Mouse (Mus musculus): ENCODE data around the gene Zfp433.
"Not testable (repeated sequence)": the region's sequence is repeated elsewhere in the genome, so short reads cannot be mapped to it uniquely, and the experiment has no call there.

Zfp433 gene

DNA sequence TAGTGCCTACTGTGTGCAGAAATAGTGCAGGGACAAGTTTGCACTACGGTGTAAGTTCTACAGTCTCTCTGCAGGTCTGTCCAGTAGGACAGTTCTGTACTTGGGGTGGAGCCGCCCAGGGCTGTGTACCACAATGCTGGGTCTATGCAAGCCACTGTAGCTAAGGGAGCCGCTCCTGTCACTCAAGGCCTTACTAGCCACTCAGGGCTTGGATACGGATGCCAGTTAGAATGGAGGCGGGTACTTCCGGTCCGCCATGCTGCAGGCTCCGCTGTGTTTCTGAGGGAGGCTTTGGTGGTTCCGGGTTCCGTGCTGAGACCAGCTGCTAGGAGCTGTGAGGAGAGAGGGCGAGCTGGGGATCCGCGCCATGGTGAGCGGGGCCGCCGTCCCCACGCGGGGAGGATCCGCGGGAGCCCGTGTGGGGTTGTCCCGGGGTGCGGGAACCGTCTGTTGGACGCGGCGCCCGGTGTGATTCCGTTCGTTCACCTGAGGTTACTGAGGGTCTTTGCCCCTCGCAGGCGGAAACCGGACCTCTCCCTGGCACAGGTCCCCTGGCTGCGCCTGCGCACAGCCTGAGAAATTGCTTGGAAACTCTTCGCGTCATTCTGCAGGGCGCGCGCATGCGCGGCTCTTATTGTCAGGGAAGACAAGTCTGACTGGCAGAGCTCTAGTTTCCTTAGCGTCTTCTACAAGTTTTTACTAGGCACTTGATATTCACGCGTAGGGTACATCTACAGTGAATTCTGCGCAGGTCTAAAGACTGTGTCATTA lies at the start of gene Zfp433:
Zfp433 (plus strand) TSS at position 295 of the 771 bp plus-strand sequence.
- not testable (repeated sequence) for DNase-seq (ENCODE audit: low spot score)

DNA sequence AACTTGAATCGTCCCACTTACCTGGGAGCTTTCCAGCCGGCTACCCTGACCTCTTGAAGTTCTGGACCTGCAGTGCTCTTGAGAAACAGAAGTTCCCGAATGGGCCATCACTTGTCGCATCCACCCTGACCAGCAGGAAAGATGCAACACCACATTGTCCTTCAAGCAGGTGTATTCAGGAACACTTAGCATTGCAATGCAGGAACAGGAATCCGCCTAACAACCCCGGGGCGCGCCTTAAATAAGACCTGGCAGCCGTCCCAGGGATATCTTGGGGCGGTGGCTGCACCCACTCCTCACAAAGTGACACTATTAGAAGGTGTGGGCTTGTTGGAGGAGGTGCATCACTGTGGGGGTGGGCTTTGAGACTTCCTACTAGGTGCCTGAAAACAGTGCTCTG lies 49.4 kb upstream of the Zfp433 start:
- DNase-seq (ENCODE audit: low spot score): no peak

DNA sequence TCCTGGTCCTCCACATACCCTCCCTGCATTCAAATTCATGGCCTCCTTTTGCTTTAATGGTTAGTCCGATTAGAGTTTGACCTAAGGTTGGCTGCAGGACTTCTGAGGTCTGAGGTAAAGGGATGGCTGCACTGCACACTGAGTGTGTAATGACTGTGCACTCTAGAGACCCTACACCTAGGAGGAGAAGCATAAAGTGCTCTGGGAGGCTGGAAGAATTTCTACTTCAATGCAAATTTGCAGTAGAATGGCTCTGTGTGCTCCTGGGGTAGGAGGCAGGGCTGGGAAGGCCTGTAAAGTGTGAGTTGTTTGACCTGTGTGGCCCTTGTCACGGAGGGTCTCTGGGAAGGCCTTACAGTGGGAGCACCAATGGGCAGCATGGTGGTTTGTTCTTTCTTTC lies 48.5 kb upstream of the Zfp433 start:
- no peak for DNase-seq (ENCODE audit: low spot score)

DNA sequence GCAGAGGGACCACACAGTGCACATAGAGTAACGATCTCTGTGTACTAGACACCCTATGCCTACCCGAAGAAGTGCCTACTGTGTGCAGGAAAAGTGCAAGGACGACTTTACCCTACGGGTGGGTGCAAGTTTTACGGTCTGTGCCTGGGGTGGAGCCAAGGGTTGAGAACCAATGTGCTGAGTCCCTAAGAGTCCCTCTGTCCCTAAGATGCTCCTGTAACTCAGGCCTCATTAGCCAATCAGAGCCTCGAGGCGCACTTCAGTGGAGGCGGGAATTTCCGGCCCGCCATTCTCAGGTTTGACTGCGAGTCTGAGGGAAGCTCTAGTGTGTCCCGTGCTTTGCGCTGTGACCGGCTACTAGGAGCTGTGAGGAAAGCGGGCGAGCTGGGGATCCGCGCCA lies 17.5 kb upstream of the Zfp433 start:
- not testable (repeated sequence) for DNase-seq (ENCODE audit: low spot score)

DNA sequence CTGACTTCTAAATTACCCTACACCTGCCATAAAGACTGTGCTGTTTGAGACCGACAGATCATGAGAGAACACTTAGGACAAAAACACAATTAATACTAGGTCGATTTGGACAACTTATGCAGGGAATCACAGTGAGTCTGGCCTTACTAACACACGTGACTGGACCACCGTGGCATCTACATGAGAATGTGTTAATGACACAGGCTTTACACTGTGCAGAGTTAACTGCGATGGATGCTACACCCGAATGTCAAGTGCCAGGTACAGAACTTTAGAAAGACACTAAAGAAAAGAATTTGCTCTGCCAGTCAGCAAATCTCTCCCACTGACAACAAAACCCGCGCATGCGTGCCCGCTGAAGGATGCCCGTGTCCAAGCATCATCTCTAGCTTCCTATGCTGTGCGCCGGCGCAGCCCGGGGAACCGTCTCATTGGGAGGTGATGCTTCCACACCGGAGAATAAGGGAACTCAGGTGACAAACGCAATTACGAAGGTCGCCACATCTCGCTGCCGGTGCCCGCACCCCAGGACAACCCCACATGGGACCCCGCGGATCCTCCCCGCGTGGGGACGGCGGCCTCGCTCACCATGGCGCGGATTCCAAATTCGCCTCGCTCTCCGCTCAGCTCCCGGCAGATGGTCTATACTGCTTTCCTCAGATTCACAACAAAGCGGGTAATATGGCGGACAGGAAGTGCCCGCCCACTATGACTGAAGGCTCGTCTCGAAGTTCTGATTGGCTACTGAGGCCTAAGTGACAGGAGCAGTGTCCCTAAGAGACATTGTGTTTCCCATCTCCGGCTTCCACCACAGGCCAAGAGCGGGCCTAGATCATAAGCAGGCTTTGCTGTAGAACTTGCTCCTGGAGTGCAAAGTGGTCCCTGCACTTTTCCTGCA lies 66.1 kb downstream of the Zfp433 start, which contains the start of gene Gm3055:
Gm3055 (minus strand) TSS at position 656 of the 898 bp plus-strand sequence.
- DNase-seq (ENCODE audit: low spot score): not testable (repeated sequence)

DNA sequence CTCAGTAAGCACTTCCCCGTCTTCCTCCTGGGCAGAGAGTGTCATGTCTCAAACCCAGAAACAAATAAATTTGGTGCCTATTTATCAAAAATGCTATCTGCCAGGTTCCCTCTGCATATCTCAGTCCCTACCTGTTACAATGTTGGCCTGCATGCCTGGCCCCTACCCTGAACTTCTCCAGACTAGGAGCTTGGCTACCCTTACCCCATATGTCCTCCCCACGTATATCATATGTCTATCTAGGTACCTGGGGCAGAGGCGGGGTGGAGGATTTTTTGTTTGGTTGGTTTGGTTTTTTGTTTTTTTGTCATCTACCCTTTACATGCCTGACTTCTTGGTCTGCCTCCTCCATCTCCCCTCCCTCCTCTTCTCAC lies 66.8 kb downstream of the Zfp433 start:
- DNase-seq (ENCODE audit: low spot score): not testable (repeated sequence)
